Mouse (Mus musculus) C2C12 (cell line): Measurements from ENCODE around the gene Kcnmb1. TPM values are rescaled to one million over a fixed set of nuclear protein-coding genes. Genes with fewer than 3 reads are reported as not detected.

Experiments used
- H3K27me3 ChIP-seq: one replicate; pipeline ENCODE4 v1.6.1; 2011; ENCODE audit not compliant: control insufficient read depth, insufficient read depth, insufficient read length
- H3K36me3 ChIP-seq: one replicate; pipeline ENCODE4 v1.6.1; 2011; ENCODE audit not compliant: control insufficient read depth, insufficient read depth
- H3K4me3 ChIP-seq: one replicate; pipeline ENCODE4 v1.5.1; 2011; ENCODE audit warnings: mild to moderate bottlenecking, control low read depth; ENCODE audit not compliant: poor library complexity, insufficient read depth, severe bottlenecking
- H3K79me2 ChIP-seq: one replicate; pipeline ENCODE4 v1.6.1; 2011; ENCODE audit not compliant: control insufficient read depth, insufficient read depth
- H3K79me3 ChIP-seq: one replicate; pipeline ENCODE4 v1.6.1; 2011; ENCODE audit warnings: low read depth, control low read depth
- H3ac ChIP-seq: one replicate; pipeline ENCODE3; 2011; ENCODE audit warnings: low read depth; ENCODE audit not compliant: control insufficient read depth, insufficient read length
- CEBPB ChIP-seq: IDR thresholded peaks from one replicate; pipeline ENCODE4 v1.6.1; 2011; ENCODE audit warnings: low read depth, mild to moderate bottlenecking, control low read depth, moderate library complexity
- CTCF ChIP-seq: IDR thresholded peaks from one replicate; pipeline ENCODE4 v1.5.1; 2011; ENCODE audit not compliant: control insufficient read depth, insufficient read depth, insufficient read length
- FOSL1 ChIP-seq: IDR thresholded peaks from one replicate; pipeline ENCODE4 v1.8.0; 2011; ENCODE audit warnings: mild to moderate bottlenecking, low read length; ENCODE audit not compliant: poor library complexity, insufficient read depth, severe bottlenecking
- MAX ChIP-seq: IDR thresholded peaks from one replicate; pipeline ENCODE4 v1.6.1; 2011; ENCODE audit warnings: mild to moderate bottlenecking, control low read depth
- MYOD1 ChIP-seq: IDR thresholded peaks from one replicate; pipeline ENCODE4 v1.6.1; 2011; ENCODE audit warnings: low read depth; ENCODE audit not compliant: control insufficient read depth, insufficient read length
- MYOG ChIP-seq: IDR thresholded peaks from one replicate; pipeline ENCODE4 v1.6.1; 2011; ENCODE audit not compliant: control insufficient read depth, insufficient read length; ENCODE audit errors: extremely low read depth
- USF1 ChIP-seq: IDR thresholded peaks from one replicate; pipeline ENCODE4 v1.6.1; 2011; ENCODE audit warnings: low read depth, mild to moderate bottlenecking, control low read depth, moderate library complexity
- polyA plus RNA-seq: library from polyadenylated mRNA; unstranded; fragments of >200 nt; fragmentation: generic; extraction: Trizol; gene quantifications from one replicate; pipeline ENCODE4 v1.2.1, GENCODE M21; 2012; ENCODE audit warnings: missing spikeins

Kcnmb1 gene
- polyA plus RNA-seq, 1 experiment, result 0.12 TPM

- TF ChIP-seq CEBPB (no peak), MYOD1 (no peak), CTCF (no peak), USF1 (no peak)
- Histone ChIP-seq H3K79me2 (no peaks in the 10 kb centered on the region), H3K4me3 (no peak overlapping the region), H3ac (no peak overlapping the region), H3K27me3 (no peaks in the 10 kb centered on the region), H3K79me3 (no peaks in the 10 kb centered on the region), H3K36me3 (no peaks in the 10 kb centered on the region)
Observed at GRCm38 (mm10) chr11:33962178-33962577, 635 bp upstream of the Kcnmb1 start.

- no peaks in the 10 kb centered on the region for H3K36me3 ChIP-seq
- no peaks in the 10 kb centered on the region for H3K79me2 ChIP-seq
- H3K27me3 ChIP-seq, result no peaks in the 10 kb centered on the region
- no peak overlapping the region for H3K4me3 ChIP-seq
- H3ac ChIP-seq, result no peak overlapping the region
- TF ChIP-seq MYOD1, result no peak
- TF ChIP-seq CEBPB, result no peak
- TF ChIP-seq USF1, result no peak
- TF ChIP-seq MYOG, result no peak
- TF ChIP-seq FOSL1, result no peak
- no peak for TF ChIP-seq CTCF
- TF ChIP-seq MAX, result no peak
- no peaks in the 10 kb centered on the region for H3K79me3 ChIP-seq
Observed at GRCm38 (mm10) chr11:33965380-33965779, 2.6 kb downstream of the Kcnmb1 start.

- Histone ChIP-seq H3ac (no peak overlapping the region), H3K79me3 (no peaks in the 10 kb centered on the region), H3K4me3 (no peak overlapping the region), H3K79me2 (no peaks in the 10 kb centered on the region), H3K27me3 (no peaks in the 10 kb centered on the region), H3K36me3 (no peaks in the 10 kb centered on the region)
- TF ChIP-seq CTCF (no peak), MAX (no peak), CEBPB (no peak), FOSL1 (no peak), MYOG (no peak), MYOD1 (no peak), USF1 (no peak)
Observed at GRCm38 (mm10) chr11:33967708-33968107, 4.9 kb downstream of the Kcnmb1 start.

- Histone ChIP-seq H3K36me3 (no peaks in the 10 kb centered on the region), H3K79me3 (no peaks in the 10 kb centered on the region), H3ac (no peak overlapping the region), H3K27me3 (no peaks in the 10 kb centered on the region), H3K4me3 (no peak overlapping the region), H3K79me2 (no peaks in the 10 kb centered on the region)
- TF ChIP-seq MYOD1 (no peak), CTCF (no peak), FOSL1 (no peak), CEBPB (no peak), MAX (no peak), USF1 (no peak), MYOG (no peak)
Observed at GRCm38 (mm10) chr11:33969199-33969598, 6.4 kb downstream of the Kcnmb1 start.

GRCm38 (mm10) chr11:33972114-33972513, 9.3 kb downstream of the Kcnmb1 start:
- Histone ChIP-seq H3K27me3 (no peaks in the 10 kb centered on the region), H3K36me3 (no peaks in the 10 kb centered on the region), H3ac (no peak overlapping the region), H3K4me3 (no peak overlapping the region), H3K79me3 (no peaks in the 10 kb centered on the region), H3K79me2 (no peaks in the 10 kb centered on the region)
- TF ChIP-seq CEBPB (no peak), MYOD1 (no peak), MAX (no peak), CTCF (no peak), USF1 (no peak), FOSL1 (no peak), MYOG (no peak)

GRCm38 (mm10) chr11:33974341-33975040, 11.7 kb downstream of the Kcnmb1 start:
- Histone ChIP-seq H3K4me3 (no peak overlapping the region), H3K79me2 (no peaks in the 10 kb centered on the region), H3K27me3 (no peaks in the 10 kb centered on the region), H3ac (no peak overlapping the region), H3K79me3 (no peaks in the 10 kb centered on the region), H3K36me3 (no peaks in the 10 kb centered on the region)
- TF ChIP-seq FOSL1, result no peak
- TF ChIP-seq MAX, result no peak
- TF ChIP-seq MYOD1, result no peak
- no peak for TF ChIP-seq MYOG
- TF ChIP-seq CEBPB, result no peak
- no peak for TF ChIP-seq CTCF
- TF ChIP-seq USF1, result no peak
